Mouse (Mus musculus) kidney, adult 2 months (tissue): ENCODE measurements around the gene Olfr115. TPM values are rescaled to one million over a fixed set of nuclear protein-coding genes. Genes with fewer than 3 reads are reported as not detected.

Experiments
- DNase-seq: peaks from one replicate; pipeline ENCODE4 v3.0.0; 2021
- H3K27ac ChIP-seq: fragments of 200-500 bp; 2 replicates; pipeline ENCODE4 v1.5.1; 2012; ENCODE audit warnings: low read depth, low read length, control low read depth, inconsistent platforms; ENCODE audit not compliant: insufficient read depth
- H3K27me3 ChIP-seq: fragments of 200-500 bp; replicated peaks from 2 replicates; pipeline ENCODE4 v1.6.1; 2012; ENCODE audit warnings: mild to moderate bottlenecking, moderate library complexity, low read length, inconsistent platforms; ENCODE audit not compliant: control insufficient read depth, insufficient read depth
- H3K36me3 ChIP-seq: fragments of 200-500 bp; 2 replicates; pipeline ENCODE4 v1.6.1; 2012; ENCODE audit warnings: mild to moderate bottlenecking, moderate library complexity, low read length, inconsistent platforms; ENCODE audit not compliant: control insufficient read depth, insufficient read depth
- H3K4me1 ChIP-seq: fragments of 200-500 bp; 2 replicates; pipeline ENCODE4 v1.6.1; 2011; ENCODE audit warnings: low read length; ENCODE audit not compliant: control insufficient read depth, insufficient read depth
- H3K4me3 ChIP-seq: fragments of 200-500 bp; 2 replicates; pipeline ENCODE4 v1.5.1; 2011; ENCODE audit warnings: mild to moderate bottlenecking, low read depth, low read length, control low read depth; ENCODE audit not compliant: insufficient read depth
- CTCF ChIP-seq: fragments of 200-500 bp; conservative IDR thresholded peaks from 2 replicates; pipeline ENCODE4 v1.5.1; 2011; ENCODE audit warnings: low read depth, mild to moderate bottlenecking, control low read depth, low read length, moderate library complexity, mixed read lengths; ENCODE audit not compliant: insufficient read depth, insufficient read length
- POLR2A ChIP-seq: fragments of 200-500 bp; IDR thresholded peaks from one replicate; pipeline ENCODE4 v1.6.1; 2011; ENCODE audit warnings: low read depth, low read length, control low read depth
- WGBS: fragments of 180-500 bp; shearing (Covaris S2); methylation state at CpG from one replicate; pipeline ENCODE4 v1.1.7; 2018; 5-methylcytosine and 5-hydroxymethylcytosine counted together
- polyA plus RNA-seq: library from polyadenylated mRNA; depleted of rRNA; stranded (reverse); fragments of >200 nt; gene quantifications from 2 replicates; pipeline ENCODE4 v1.2.3, GENCODE M21; 2012; rRNA removed

Olfr115 gene
- polyA plus RNA-seq, result not detected in 2 replicates

DNA sequence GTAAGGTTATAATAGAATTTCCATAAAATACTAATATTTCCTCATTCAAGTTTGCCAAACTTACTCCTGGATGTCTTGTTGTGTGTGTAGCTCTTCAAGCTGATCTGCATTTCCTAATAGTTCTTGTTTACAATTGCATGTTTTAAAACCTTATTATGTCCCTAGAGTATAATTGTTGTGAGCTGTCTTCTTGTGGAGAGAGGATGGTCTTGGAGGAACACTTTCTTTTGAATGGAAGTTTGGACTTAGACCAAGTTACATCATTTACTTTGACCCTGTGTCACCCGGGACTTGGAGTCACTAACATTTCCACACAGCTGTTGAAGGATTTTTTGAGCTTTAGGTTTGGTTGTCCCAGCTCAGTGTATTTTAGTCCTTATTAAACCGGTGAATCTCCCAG lies at the start of gene Olfr115, which contains the start of gene Olfr116:
TSS of gene Olfr115 (minus strand) at position 101 of the 400 bp plus-strand sequence.
TSS of gene Olfr116 (minus strand) at position 191 of the 400 bp plus-strand sequence.
- no peaks in the 10 kb centered on the region for H3K27me3 ChIP-seq
- H3K4me3 ChIP-seq, result no peak within 1 kb of the TSS
- WGBS, result 80% methylated on average over 2 of the region's 2 CpGs
- no peak within 1 kb of the TSS for H3K27ac ChIP-seq
- TF ChIP-seq CTCF, result no peak
- TF ChIP-seq POLR2A, result no peak
- H3K4me1 ChIP-seq, result no peaks in the 10 kb centered on the region
- DNase-seq, result no peak
- no peaks in the 10 kb centered on the region for H3K36me3 ChIP-seq

GRCm38 (mm10) chr17:37666688-37667087 lies 39.8 kb upstream of the Olfr115 start, which contains the start of gene Olfr118:
Olfr118 (plus strand) TSS chr17:37666988.
- TF ChIP-seq CTCF (no peak), POLR2A (no peak)
- H3K27ac ChIP-seq, result no peak within 1 kb of the TSS
- H3K4me1 ChIP-seq, result no peaks in the 10 kb centered on the region
- H3K27me3 ChIP-seq, result no peaks in the 10 kb centered on the region
- DNase-seq, result no peak
- H3K36me3 ChIP-seq, result no peaks in the 10 kb centered on the region
- 61% methylated on average over 2 of the region's 2 CpGs for WGBS
- H3K4me3 ChIP-seq, result no peak within 1 kb of the TSS

DNA sequence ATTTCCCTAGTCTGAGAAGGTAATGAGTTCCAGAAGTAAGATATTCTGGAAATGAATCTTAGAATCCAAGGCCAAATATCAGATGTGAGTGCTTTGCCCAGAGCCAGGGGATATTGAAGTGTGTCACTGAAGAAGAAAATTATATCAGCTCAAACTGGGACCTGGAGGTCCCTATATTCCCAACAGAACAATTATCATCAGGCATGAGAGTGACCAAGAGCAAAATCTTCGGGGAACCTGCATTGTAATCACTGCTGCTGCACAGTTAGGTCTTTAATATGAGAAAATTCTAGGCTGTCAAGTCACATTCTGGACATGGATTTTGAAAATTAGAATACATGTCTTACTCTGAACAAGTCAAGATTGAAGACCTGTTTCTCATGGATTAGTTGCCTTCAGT lies 36.8 kb upstream of the Olfr115 start, which contains the start of gene Olfr117:
TSS of gene Olfr117 (minus strand) at position 101 of the 400 bp plus-strand sequence.
- H3K27ac ChIP-seq, result no peak within 1 kb of the TSS
- no peaks in the 10 kb centered on the region for H3K4me1 ChIP-seq
- DNase-seq, result no peak
- H3K36me3 ChIP-seq, result no peaks in the 10 kb centered on the region
- H3K4me3 ChIP-seq, result no peak within 1 kb of the TSS
- WGBS, result 56% methylated on average over 1 of the region's 1 CpGs
- no peaks in the 10 kb centered on the region for H3K27me3 ChIP-seq
- TF ChIP-seq CTCF (no peak), POLR2A (no peak)

DNA sequence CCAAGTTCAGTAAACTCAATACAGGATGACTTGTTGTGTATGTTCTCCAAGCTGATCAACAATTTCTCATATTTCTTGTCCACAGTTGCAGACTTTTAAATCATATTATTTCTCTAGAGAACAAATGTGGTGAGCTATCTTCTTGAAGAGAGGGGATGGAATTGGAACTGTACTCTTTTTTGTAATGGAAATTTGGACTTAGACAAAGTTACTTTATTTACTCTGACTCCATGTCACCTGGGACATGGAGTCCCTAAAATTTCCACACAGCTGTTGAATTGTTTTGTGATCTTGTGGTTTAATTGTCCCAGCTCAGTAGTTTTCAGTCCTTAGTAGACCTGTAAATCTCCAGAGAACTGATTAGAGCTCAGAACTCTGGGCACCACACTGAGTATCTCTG lies 34.3 kb downstream of the Olfr115 start, which contains the start of gene Olfr114:
TSS of gene Olfr114 (minus strand) at position 101 of the 400 bp plus-strand sequence.
- no peak for TF ChIP-seq POLR2A
- TF ChIP-seq CTCF, result no peak
- Histone ChIP-seq H3K36me3 (no peaks in the 10 kb centered on the region), H3K27me3 (no peaks in the 10 kb centered on the region), H3K4me3 (no peak within 1 kb of the TSS), H3K27ac (no peak within 1 kb of the TSS), H3K4me1 (no peaks in the 10 kb centered on the region)
- DNase-seq, result no peak

- no peak within 1 kb of the TSS for H3K27ac ChIP-seq
- H3K27me3 ChIP-seq, result no peaks in the 10 kb centered on the region
- H3K36me3 ChIP-seq, result no peaks in the 10 kb centered on the region
- H3K4me3 ChIP-seq, result no peak within 1 kb of the TSS
- no peak for DNase-seq
- TF ChIP-seq POLR2A (no peak), CTCF (no peak)
- no peaks in the 10 kb centered on the region for H3K4me1 ChIP-seq
These were observed 49.3 kb downstream of the Olfr115 start, which contains the start of gene Olfr113 for GRCm38 (mm10) chr17:37577563-37577962. Olfr113 (minus strand) TSS chr17:37577663.

DNA sequence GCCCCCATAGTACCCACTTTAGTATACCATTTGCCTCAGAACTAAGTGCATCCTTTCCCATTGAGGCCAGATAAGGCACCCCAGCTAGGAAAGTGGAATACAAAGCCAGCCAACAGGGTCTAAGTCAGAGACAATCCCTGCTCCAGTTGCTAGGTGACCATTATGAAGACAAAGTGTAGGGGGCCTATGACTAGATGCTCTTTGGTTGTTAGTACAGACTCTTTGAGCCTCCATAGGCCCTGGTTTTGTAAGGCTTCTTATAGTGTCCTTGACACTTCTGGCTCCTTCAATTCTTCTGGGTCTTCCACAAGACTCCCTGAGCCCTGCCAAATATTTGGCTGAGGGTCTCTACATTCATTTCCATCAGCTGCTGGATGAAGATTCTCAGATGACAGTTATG lies 57.6 kb downstream of the Olfr115 start, which contains the start of gene Olfr112:
TSS of gene Olfr112 (minus strand) at position 101 of the 400 bp plus-strand sequence.
- Histone ChIP-seq H3K36me3 (no peaks in the 10 kb centered on the region), H3K4me1 (no peaks in the 10 kb centered on the region), H3K27me3 (no peaks in the 10 kb centered on the region), H3K4me3 (no peak within 1 kb of the TSS), H3K27ac (no peak within 1 kb of the TSS)
- DNase-seq, result no peak
- no peak for TF ChIP-seq POLR2A
- no peak for TF ChIP-seq CTCF

Other genes with a start within 250 kb of the Olfr115 start
- gene Olfr105-ps, start 248.1 kb downstream of the Olfr115 start, polyA plus RNA-seq, result not detected in 2 replicates
- not detected in 2 replicates for gene Olfr106-ps, start 236.7 kb downstream of the Olfr115 start, polyA plus RNA-seq
- not detected in 2 replicates for gene Olfr107, start 227.9 kb downstream of the Olfr115 start, polyA plus RNA-seq
- gene Olfr108, start 181.6 kb downstream of the Olfr115 start, polyA plus RNA-seq, result not detected in 2 replicates
- gene Olfr109, start 168.2 kb downstream of the Olfr115 start, polyA plus RNA-seq, result not detected in 2 replicates
- gene H2-M2, start 143.6 kb downstream of the Olfr115 start, polyA plus RNA-seq, result 0.18 and 1.3 TPM in 2 replicates
- not detected in 2 replicates for gene Olfr110, start 134.6 kb downstream of the Olfr115 start, polyA plus RNA-seq
- gene Olfr111, start 119.1 kb downstream of the Olfr115 start, polyA plus RNA-seq, result 0.08 and 0.25 TPM in 2 replicates
- gene Olfr112, start 57.7 kb downstream of the Olfr115 start, polyA plus RNA-seq, result not detected in 2 replicates
- not detected in 2 replicates for gene Olfr113, start 49.4 kb downstream of the Olfr115 start, polyA plus RNA-seq
- not detected in 2 replicates for gene Olfr114, start 34.4 kb downstream of the Olfr115 start, polyA plus RNA-seq
- gene Olfr116, start 90 bp upstream of the Olfr115 start, polyA plus RNA-seq, result not detected in 2 replicates
- gene Olfr117, start 36.7 kb upstream of the Olfr115 start, polyA plus RNA-seq, result not detected in 2 replicates
- not detected in 2 replicates for gene Olfr118, start 39.9 kb upstream of the Olfr115 start, polyA plus RNA-seq
- not detected in 2 replicates for gene Olfr119, start 69.5 kb upstream of the Olfr115 start, polyA plus RNA-seq
- gene Olfr120, start 94.7 kb upstream of the Olfr115 start, polyA plus RNA-seq, result not detected in 2 replicates
- not detected in 2 replicates for gene Olfr121, start 121.7 kb upstream of the Olfr115 start, polyA plus RNA-seq
- not detected in 2 replicates for gene Olfr122, start 141.5 kb upstream of the Olfr115 start, polyA plus RNA-seq
- not detected in 2 replicates for gene Olfr123, start 166.4 kb upstream of the Olfr115 start, polyA plus RNA-seq
- not detected in 2 replicates for gene Olfr124, start 172.8 kb upstream of the Olfr115 start, polyA plus RNA-seq
- gene Olfr125, start 205.8 kb upstream of the Olfr115 start, polyA plus RNA-seq, result not detected in 2 replicates
- not detected in 2 replicates for gene Olfr126, start 220.4 kb upstream of the Olfr115 start, polyA plus RNA-seq